Mouse (Mus musculus): ENCODE results near the gene Elk4.

The Elk4 gene

DNA sequence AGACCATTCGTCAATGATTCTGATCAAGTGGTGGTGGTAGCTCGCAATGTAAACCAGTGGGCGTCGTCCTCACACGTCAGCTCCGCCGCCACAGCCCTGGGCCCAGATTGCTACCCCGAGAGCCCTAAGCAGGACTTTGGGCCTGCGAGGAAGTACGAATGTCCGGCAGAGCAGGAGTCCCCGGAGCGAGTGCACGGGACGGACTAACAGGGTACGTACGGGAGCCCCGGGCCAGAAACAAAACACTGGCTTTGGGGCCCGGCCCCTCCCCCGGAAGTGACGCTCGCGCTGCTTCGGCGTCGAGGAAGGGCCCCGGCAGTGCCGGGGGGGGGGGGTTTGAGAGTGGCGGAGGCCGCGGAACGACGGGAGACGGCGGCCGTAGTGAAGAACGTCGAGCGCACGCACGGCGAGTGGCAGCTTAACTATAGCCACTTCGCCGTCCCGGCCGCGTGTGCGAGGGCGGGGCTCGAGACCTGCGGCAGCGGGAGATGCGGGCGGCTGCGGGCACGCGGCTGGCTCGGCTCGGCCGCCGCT lies at the start of gene Elk4:
Gene Elk4 (plus strand): TSS at position 326 of the 534 bp plus-strand sequence.
- peak; percentile 89 for DNase-seq (ENCODE audit: low spot score)

GRCm38 (mm10) chr1:131961004-131961403 lies 46.4 kb upstream of the Elk4 start:
- DNase-seq (ENCODE audit: low spot score) = no peak

GRCm38 (mm10) chr1:131962606-131963084 lies 44.8 kb upstream of the Elk4 start, which contains the start of gene Slc45a3:
Slc45a3 (plus strand) TSS chr1:131962967.
- DNase-seq (ENCODE audit: low spot score) = no peak

DNA sequence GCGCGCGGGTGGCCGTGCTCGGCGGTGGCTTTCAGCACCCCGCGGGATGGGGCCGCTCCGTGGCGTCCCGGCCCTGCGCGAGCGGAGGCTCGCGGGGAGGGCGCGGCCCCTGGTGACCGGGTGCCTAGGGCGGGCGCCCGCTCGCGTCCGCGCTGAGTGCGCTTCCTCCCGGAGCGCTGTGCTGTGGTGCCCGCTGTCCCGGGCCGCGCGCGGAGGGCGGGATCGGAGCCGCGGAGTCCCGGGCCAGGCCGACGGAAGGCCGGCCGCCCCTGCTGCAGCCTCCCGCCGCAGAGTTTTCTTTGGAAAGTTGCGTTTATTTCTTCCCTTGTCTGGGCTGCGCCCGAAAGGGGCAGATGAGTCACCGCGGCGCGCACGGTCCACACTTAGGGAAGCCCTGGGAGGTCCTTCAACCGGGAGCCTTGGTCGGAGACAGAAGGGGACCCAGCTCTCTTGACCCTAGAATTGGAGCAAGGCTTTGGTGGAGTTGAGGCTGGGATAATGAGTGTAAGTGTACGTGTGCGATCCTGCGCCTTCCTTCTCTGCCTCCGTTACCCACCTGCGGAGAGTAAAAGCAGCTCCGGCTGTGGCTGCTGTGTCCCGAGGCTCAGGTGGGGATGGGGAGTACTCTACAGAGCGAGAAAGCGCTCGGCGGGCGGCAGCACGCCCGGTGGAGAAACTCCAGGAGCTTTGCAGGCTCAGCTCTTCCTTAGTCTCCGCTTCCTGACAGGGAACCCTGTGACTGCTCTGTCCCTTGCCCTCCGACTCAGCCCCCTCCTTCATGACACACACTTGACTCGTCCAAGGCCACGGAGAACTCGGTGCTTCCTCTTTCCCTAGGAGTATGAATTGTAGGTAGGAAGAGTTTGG lies 44.1 kb upstream of the Elk4 start:
- no peak for DNase-seq (ENCODE audit: low spot score)

GRCm38 (mm10) chr1:131964100-131964499 lies 43.3 kb upstream of the Elk4 start:
- DNase-seq (ENCODE audit: low spot score) = no peak

DNA sequence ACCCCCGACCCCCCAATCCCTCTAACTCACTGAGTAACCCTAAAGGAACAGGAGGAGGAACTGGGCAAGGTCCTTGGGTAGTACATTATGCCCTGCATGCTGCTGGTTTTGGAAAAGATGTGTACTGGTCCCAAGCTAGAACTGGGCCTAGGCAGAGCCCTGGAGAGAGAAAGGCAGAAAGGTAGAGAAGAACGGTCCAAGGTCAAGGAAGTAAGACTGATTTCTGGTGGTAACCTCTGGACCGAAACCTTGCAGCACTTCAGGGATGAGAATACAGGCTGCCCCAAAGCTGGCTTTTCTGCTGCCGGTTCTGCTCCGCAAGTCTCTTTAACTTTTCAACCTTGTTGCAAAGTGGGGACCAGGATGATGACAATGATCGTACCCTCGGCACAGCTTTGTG lies 42.8 kb upstream of the Elk4 start:
- no peak for DNase-seq (ENCODE audit: low spot score)

DNA sequence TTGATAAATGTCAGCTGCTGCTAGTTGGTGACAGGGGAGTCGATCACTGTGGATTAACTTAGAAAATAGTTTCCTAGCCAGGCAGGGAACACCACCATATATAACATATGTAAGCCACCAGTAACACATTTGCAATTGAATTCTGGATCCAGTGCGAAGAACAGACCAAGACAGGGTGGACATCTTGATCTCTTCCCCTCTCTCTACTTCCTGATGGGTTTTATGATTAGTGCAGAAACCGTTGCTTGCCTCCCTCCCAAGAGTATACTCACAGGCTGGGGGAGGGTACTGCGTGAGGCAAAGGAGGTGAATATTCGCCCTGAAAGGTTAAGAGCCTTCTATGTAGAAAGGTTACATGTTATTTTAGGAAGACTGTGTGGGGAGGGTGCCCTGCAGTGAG lies 41.6 kb upstream of the Elk4 start:
- DNase-seq (ENCODE audit: low spot score) = no peak

DNA sequence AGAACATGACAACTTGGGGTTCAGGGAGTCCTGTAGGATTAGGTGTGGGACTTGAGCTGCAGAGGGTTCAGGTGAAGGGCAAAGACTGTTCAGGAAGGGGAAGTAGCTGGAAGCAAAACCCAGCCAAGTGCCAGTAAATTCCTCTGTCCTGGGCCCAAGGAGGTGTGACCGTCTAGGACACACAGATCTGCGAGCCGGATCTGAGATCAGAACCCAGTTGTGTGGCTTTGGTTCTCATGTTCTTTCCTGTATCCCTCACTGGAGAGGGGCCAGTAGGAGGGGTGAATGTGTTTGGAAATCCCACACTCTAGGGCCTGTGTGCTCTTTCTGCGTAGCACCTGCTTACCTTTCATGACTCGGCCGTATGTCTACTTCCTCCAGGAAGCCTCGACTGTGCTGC lies 40.1 kb upstream of the Elk4 start:
- DNase-seq (ENCODE audit: low spot score) = no peak

- no peak for DNase-seq (ENCODE audit: low spot score)
These were observed 38.9 kb upstream of the Elk4 start for GRCm38 (mm10) chr1:131968556-131968955.

- DNase-seq (ENCODE audit: low spot score) = no peak
These were observed 38.4 kb upstream of the Elk4 start for GRCm38 (mm10) chr1:131968983-131969382.

- DNase-seq (ENCODE audit: low spot score) = no peak
These were observed 37.6 kb upstream of the Elk4 start for GRCm38 (mm10) chr1:131969825-131970224.

DNA sequence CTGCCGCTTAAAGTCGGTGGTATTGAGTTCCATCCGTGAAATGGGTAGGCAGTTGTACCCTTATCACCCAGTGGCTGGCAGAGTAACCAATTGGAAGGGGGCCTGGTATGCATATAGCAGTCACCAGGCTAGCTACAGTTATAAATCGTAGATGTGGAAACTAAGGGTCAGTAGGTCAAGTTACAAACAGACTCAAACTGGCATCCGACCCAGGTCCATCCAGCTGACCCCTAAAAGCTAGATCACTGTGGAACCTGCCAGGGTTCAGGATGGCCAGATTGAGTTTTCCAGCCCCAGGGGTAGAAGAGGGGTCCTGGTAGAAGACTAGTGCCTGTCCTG lies 37.1 kb upstream of the Elk4 start:
- no peak for DNase-seq (ENCODE audit: low spot score)

DNA sequence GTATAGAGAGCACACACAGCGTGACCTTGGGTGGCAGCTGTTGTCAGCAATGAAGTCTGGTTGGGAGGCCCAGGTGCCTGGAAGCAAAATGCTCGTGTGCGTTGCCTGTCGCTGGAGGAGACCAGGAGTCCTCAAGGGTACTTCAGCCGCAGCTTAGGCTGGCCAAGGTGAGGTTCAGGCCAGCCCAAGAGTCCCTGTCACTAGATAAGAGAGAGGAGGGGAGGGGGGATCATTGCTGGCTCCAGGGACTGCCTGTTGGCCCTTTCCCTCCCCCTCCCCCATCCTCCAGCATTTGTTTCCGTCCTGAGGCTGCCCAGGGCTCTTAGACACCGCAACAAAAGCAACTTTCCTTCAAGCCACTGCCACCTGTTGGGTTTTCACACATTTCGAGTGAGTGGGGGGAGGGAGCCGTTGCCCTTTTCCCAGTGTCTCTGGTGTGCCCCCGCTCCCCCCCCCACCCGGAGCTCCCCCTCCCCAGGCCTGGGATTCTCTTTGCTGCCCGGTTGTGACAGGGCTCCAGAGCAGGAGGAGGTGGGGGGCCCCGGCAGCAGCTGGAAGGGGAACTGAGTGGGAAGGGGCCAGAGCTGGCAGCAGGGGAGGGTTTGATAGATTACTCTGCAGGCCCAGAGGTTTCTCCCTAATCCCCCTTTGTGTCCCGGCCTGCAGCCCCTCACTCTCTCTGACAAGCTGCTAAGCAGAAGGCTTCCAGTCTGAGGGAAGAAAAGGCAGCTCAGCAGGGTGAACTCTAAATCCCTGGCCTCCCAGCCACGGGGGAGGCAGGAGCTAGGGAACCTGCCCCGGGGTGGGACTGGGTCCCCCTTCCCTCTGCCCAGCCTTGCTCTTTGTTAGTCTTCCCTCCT lies 36.5 kb upstream of the Elk4 start:
- no peak for DNase-seq (ENCODE audit: low spot score)

- DNase-seq (ENCODE audit: low spot score) = no peak
These were observed 35.5 kb upstream of the Elk4 start for GRCm38 (mm10) chr1:131971771-131972497.

- no peak for DNase-seq (ENCODE audit: low spot score)
These were observed 34.7 kb upstream of the Elk4 start for GRCm38 (mm10) chr1:131972498-131973334.

- no peak for DNase-seq (ENCODE audit: low spot score)
These were observed 33.4 kb upstream of the Elk4 start for GRCm38 (mm10) chr1:131973991-131974390.

GRCm38 (mm10) chr1:131976886-131977285 lies 30.5 kb upstream of the Elk4 start:
- DNase-seq (ENCODE audit: low spot score) = no peak

GRCm38 (mm10) chr1:131980471-131980870 lies 26.9 kb upstream of the Elk4 start:
- DNase-seq (ENCODE audit: low spot score) = no peak

- DNase-seq (ENCODE audit: low spot score) = peak; percentile 75
These were observed 25.9 kb upstream of the Elk4 start for GRCm38 (mm10) chr1:131981378-131982013.

DNA sequence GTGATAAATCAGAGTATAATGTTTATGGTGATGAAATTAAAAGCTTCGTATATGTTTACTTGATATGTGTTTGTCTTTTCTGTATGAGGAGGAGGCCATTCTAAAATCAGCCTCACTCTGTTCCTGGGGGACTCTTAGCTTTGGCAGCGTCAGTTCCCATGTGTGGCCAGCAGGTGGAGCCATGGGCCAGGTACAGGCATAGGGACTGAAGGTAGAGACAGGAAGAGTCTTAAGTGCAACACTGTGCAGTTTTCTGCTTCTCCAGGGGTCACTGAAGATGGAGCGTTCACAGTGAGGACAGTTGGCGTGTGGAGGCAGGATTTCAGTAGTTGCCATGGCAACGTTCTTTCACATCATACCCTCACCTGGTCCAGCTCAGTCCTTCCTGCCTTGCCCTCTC lies 24.5 kb upstream of the Elk4 start:
- DNase-seq (ENCODE audit: low spot score) = peak; percentile 79

DNA sequence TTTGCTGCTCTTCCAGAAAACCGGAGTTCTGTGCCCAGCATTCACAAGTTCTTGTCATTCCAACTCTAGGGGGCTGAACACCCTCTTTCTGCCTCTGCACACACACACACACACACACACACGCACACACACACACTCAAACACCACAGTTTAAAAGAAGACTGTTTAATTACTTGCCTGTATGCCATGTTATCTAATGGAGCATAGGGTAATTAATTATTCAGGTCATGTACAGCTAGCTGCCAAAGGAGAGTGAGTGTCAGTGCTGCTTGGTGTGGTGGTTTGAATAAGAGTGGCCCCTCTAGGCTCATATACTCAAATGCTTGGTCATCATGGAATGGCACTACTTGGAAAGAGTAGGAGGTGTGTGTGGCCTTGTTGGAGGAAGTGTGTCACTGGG lies 23.6 kb upstream of the Elk4 start:
- no peak for DNase-seq (ENCODE audit: low spot score)

All from MN1 (cell line).